In the genomic region with DNA sequence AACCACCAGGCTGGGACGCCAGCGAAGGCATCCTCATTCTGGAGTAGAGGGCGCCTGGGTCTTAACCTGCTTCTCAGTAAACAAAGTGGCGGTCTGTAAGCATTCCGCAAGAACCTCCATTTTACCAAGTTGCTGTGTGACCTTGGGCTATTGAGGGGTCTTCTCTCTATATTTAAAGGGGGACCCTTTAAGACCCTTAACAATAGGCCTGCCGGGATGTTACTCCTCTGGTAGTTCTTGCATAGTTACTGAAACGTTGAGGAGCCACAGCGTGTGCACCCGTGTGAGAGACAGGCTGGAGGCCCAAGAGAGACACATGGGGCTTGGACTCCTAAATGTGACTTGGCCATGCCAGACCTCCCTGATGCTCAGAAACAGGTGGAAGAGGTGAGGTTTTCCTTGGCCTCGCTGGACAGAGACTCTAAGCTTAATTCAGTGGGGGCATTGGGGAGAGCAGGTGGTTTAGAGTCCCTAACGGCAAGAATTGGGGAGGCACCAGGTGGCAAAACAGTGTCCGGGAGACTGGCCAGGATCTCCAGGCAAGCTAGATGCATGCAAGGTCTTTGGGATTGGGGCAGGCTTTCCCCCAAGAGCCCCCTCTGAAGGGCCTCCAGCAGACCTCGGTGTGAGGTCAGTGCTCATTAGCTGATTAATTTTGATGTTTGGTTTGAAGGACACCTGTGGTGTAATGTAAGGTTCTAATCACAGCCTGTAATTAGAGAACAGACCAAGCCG, we compare ENCODE assay signal across 8 mouse cellular contexts. TPM values are rescaled to one million over a fixed set of nuclear protein-coding genes. Genes with fewer than 3 reads are reported as not detected.
DNase-seq lines count a peak whose midpoint lies in the region.

No protein-coding gene starts in this region.

- H3K9me3 ChIP-seq in limb, embryonic 10.5 days (replicated peaks): no peaks in the 10 kb centered on the region

- peak; percentile 32 for DNase-seq in embryo, embryonic 11 days
- DNase-seq in embryo, embryonic 10.5 days (ENCODE audit: low spot score): no peak
- DNase-seq in thymus, postnatal 4 days: peak; percentile 42
- DNase-seq in thymus, postnatal 0 days (ENCODE audit: low spot score): no peak
- peak; percentile 61 for DNase-seq in limb, embryonic 10.5 days (ENCODE audit: low spot score)
- DNase-seq in retina, embryonic 14.5 days (ENCODE audit: low spot score): peak; percentile 75
- DNase-seq in urinary bladder, postnatal 14 days (ENCODE audit: low spot score): no peak
- no peak for DNase-seq in frontal cortex, postnatal 10 days (ENCODE audit: low spot score in 2 of 2)

- peaks cover 66% of the 10 kb centered on the region for H3K4me1 ChIP-seq in limb, embryonic 10.5 days

- H3K36me3 ChIP-seq in limb, embryonic 10.5 days: peaks cover 38% of the 10 kb centered on the region

- H3K27me3 ChIP-seq in limb, embryonic 10.5 days (ENCODE audit: low read depth, poor library complexity, severe bottlenecking): no peaks in the 10 kb centered on the region

- WGBS in limb, embryonic 10.5 days: 3% methylated on average over 14 of the region's 14 CpGs

- H3K27ac ChIP-seq in limb, embryonic 10.5 days: peak overlapping the region; percentile 99

- peak overlapping the region; percentile 98 for H3K4me3 ChIP-seq in limb, embryonic 10.5 days

RNA-seq across cellular contexts. Expression of a gene that starts 1.8 kb away (rescaled TPM):
- polyA plus RNA-seq in thymus, postnatal 0 days (2015; fragmentation: Nextera tagmentation; extraction: Ambion mirVana): 356 and 471 TPM in 2 replicates
- 904 and 1,218 TPM in 2 replicates for polyA plus RNA-seq in limb, embryonic 10.5 days (2016; fragmentation: Nextera tagmentation; extraction: Ambion mirVana)

RNA-seq across cellular contexts. Expression of a gene that starts 7.5 kb away (rescaled TPM):
- 109 and 111 TPM in 2 replicates for polyA plus RNA-seq in thymus, postnatal 0 days (2015; fragmentation: Nextera tagmentation; extraction: Ambion mirVana)
- polyA plus RNA-seq in limb, embryonic 10.5 days (2016; fragmentation: Nextera tagmentation; extraction: Ambion mirVana): 9.4 TPM in 2 replicates

RNA-seq across cellular contexts. Expression of a gene that starts 36.9 kb away (rescaled TPM):
- 0.69 and 0.78 TPM in 2 replicates for polyA plus RNA-seq in thymus, postnatal 0 days (2015; fragmentation: Nextera tagmentation; extraction: Ambion mirVana)
- 0.06 and 0.35 TPM in 2 replicates for polyA plus RNA-seq in limb, embryonic 10.5 days (2016; fragmentation: Nextera tagmentation; extraction: Ambion mirVana)

Comparison
In these comparisons a context has a peak if more than half of its experiments do, and no peak if none do; other contexts are left out.
1. DNase-seq: peak in embryo, embryonic 11 days (single experiment), thymus, postnatal 4 days (single experiment), limb, embryonic 10.5 days (single experiment) and retina, embryonic 14.5 days (single experiment); none in embryo, embryonic 10.5 days (single experiment), thymus, postnatal 0 days (single experiment), urinary bladder, postnatal 14 days (single experiment) and frontal cortex, postnatal 10 days (0 of 2).
2. RNA of a gene that starts 7.5 kb away (polyA plus RNA-seq): 109 to 111 TPM in thymus, postnatal 0 days; 9.4 TPM in limb, embryonic 10.5 days; every median in the first group is over 10 times any median in the second.